22 mouse cellular contexts compared by ENCODE assay signal in the genomic region with DNA sequence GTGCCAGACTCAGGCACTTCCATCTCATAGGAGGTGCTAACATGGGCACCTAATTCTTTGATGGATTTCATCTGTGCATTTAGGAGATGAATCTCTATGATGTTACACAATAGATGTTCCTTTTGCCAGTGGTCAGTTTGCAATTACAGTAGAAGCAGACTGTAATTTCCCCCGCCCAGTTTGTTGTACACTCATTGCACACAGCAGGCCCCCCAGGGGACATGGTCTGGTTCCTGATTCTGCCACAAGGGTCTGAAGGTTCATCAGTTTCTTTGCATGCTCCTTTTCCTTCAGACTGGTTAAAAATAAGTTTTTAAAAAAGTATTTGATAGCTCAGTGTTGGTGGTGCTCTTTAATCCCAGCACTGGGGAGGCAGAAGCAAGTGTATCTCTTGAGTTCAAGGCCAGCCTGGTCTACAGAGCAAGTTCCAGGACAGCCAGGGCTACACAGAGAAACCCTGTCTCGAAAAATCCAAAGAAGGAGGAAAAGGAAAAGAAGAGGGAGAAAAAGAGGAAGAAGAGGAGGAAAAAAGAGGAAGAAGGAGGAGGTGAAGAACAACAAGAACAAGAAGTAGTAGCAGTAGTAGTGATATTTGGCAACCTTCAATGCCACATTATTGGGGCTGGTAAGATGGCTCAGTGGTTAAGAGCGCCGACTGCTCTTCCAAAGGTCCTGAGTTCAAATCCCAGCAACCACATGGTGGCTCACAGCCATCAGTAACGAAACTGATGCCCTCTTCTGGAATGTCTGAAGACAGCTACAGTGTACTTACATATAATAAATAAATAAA.
"Had no signal": no experiment of that assay in that cellular context is flagged by ENCODE, and none has a peak within 500 bp of the region (broad histone marks: within the 10 kb centered on the region; RNA-seq: fewer than 3 reads in every experiment).

No protein-coding gene starts in this region.

- H3K36me3 ChIP-seq: limb, embryonic 12.5 days; limb, embryonic 15.5 days; liver, embryonic 15.5 days; lung, embryonic 15.5 days; midbrain, embryonic 12.5 days; midbrain, embryonic 15.5 days; neural tube, embryonic 12.5 days; neural tube, embryonic 15.5 days; stomach, embryonic 15.5 days had no signal

- H3K27ac ChIP-seq: kidney, postnatal 0 days; layer of hippocampus, adult 2 months; left cerebral cortex, adult 2 months; limb, embryonic 12.5 days; limb, embryonic 15.5 days; liver, embryonic 15.5 days; lung, embryonic 15.5 days; midbrain, embryonic 12.5 days; midbrain, embryonic 15.5 days; neural tube, embryonic 12.5 days; neural tube, embryonic 15.5 days; stomach, embryonic 15.5 days had no signal

- H3K4me1 ChIP-seq: limb, embryonic 12.5 days; limb, embryonic 15.5 days; lung, embryonic 15.5 days; midbrain, embryonic 12.5 days; midbrain, embryonic 15.5 days; neural tube, embryonic 12.5 days; neural tube, embryonic 15.5 days; stomach, embryonic 15.5 days had no signal

- H3K4me2 ChIP-seq: limb, embryonic 12.5 days; limb, embryonic 15.5 days; liver, embryonic 11.5 days; liver, embryonic 15.5 days; lung, embryonic 15.5 days; midbrain, embryonic 12.5 days; midbrain, embryonic 15.5 days; neural tube, embryonic 12.5 days; neural tube, embryonic 15.5 days; stomach, embryonic 15.5 days had no signal

- ATAC-seq: midbrain, embryonic 15.5 days had no signal

- DNase-seq: kidney, adult 2 months; layer of hippocampus, postnatal 36 days; left cerebral cortex, postnatal 4 days; lung, adult 18-20 months; lung, postnatal 10 days; lung, postnatal 4 days; right cerebral cortex, adult 18-20 months; right cerebral cortex, postnatal 25 days; thymus, postnatal 25 days had no signal

- H3K4me3 ChIP-seq: layer of hippocampus, adult 2 months; left cerebral cortex, adult 2 months; limb, embryonic 12.5 days; limb, embryonic 15.5 days; liver, embryonic 15.5 days; lung, embryonic 15.5 days; midbrain, embryonic 12.5 days; midbrain, embryonic 15.5 days; neural tube, embryonic 12.5 days; neural tube, embryonic 15.5 days; stomach, embryonic 15.5 days had no signal

- H3K9ac ChIP-seq: limb, embryonic 12.5 days; limb, embryonic 15.5 days; liver, embryonic 15.5 days; lung, embryonic 15.5 days; midbrain, embryonic 12.5 days; midbrain, embryonic 15.5 days; neural tube, embryonic 12.5 days; neural tube, embryonic 15.5 days; stomach, embryonic 15.5 days had no signal

- H3K27me3 ChIP-seq: limb, embryonic 12.5 days; limb, embryonic 15.5 days; liver, embryonic 15.5 days; lung, embryonic 15.5 days; midbrain, embryonic 12.5 days; midbrain, embryonic 15.5 days; neural tube, embryonic 12.5 days; neural tube, embryonic 15.5 days; stomach, embryonic 15.5 days had no signal

- H3K9me3 ChIP-seq: limb, embryonic 15.5 days; liver, embryonic 15.5 days; lung, embryonic 15.5 days; midbrain, embryonic 12.5 days; midbrain, embryonic 15.5 days; neural tube, embryonic 12.5 days; neural tube, embryonic 15.5 days; stomach, embryonic 15.5 days had no signal
